Mouse (Mus musculus) ES-E14 (cell line): ENCODE data around the gene Inf2. TPM values are rescaled to one million over a fixed set of nuclear protein-coding genes. Genes with fewer than 3 reads are reported as not detected.

Source experiments
- DNase-seq: peaks from one replicate; pipeline ENCODE4 v3.0.0-alpha.2; 2013; ENCODE audit warnings: low read depth, low spot score
- H3K27ac ChIP-seq: 2 replicates; pipeline ENCODE4 v1.5.1; 2012; ENCODE audit warnings: low read depth, mild to moderate bottlenecking, low read length, moderate library complexity, mixed read lengths; ENCODE audit not compliant: poor library complexity, insufficient read depth, severe bottlenecking
- H3K36me3 ChIP-seq: 2 replicates; pipeline ENCODE4 v1.6.1; 2012; ENCODE audit warnings: mild to moderate bottlenecking, low read length, moderate library complexity, mixed read lengths; ENCODE audit not compliant: control insufficient read depth, poor library complexity, insufficient read depth, severe bottlenecking
- H3K4me1 ChIP-seq, 2 experiments: fragments of 150-350 bp in 1 of 2; sonication (generic) in 1 of 2; 2 replicates each; pipeline ENCODE4 v1.6.1; 2012; ENCODE audit warnings: low read length in 2 of 2, mild to moderate bottlenecking in 1 of 2, mixed read lengths in 1 of 2; ENCODE audit not compliant: control insufficient read depth in 2 of 2, insufficient read depth in 2 of 2, poor library complexity in 1 of 2
- H3K4me3 ChIP-seq, 2 experiments: fragments of 150-350 bp in 1 of 2; sonication (generic) in 1 of 2; 2 replicates each; pipeline ENCODE4 v1.5.1; 2012; ENCODE audit warnings: low read length in 2 of 2, low read depth in 1 of 2, mild to moderate bottlenecking in 1 of 2, mixed read lengths in 1 of 2; ENCODE audit not compliant: insufficient read depth in 1 of 2, poor library complexity in 1 of 2, severe bottlenecking in 1 of 2
- H3K9ac ChIP-seq: 2 replicates; pipeline ENCODE4 v1.6.1; 2012; ENCODE audit warnings: low read depth, mild to moderate bottlenecking, low read length, mixed read lengths; ENCODE audit not compliant: poor library complexity, insufficient read depth, severe bottlenecking
- H3K9me3 ChIP-seq: fragments of 150-350 bp; sonication (generic); 2 replicates; pipeline ENCODE4 v1.6.1; 2012; ENCODE audit warnings: low read depth, mild to moderate bottlenecking, low read length; ENCODE audit not compliant: control insufficient read depth, insufficient read depth
- CHD2 ChIP-seq: IDR thresholded peaks from 2 replicates; pipeline ENCODE4 v1.6.1; 2014; ENCODE audit warnings: mild to moderate bottlenecking, low read depth, low read length, inconsistent platforms
- HCFC1 ChIP-seq: IDR thresholded peaks from 2 replicates; pipeline ENCODE4 v1.6.1; 2012; ENCODE audit warnings: low read length, inconsistent platforms, borderline replicate concordance; ENCODE audit not compliant: insufficient read depth
- MAFK ChIP-seq: IDR thresholded peaks from 2 replicates; pipeline ENCODE4 v1.6.1; 2014; ENCODE audit warnings: mild to moderate bottlenecking, low read depth, low read length, inconsistent platforms; ENCODE audit not compliant: insufficient read depth
- ZC3H11A ChIP-seq: IDR thresholded peaks from 2 replicates; pipeline ENCODE4 v1.6.1; 2012; ENCODE audit warnings: low read depth, mild to moderate bottlenecking, inconsistent platforms, low read length, borderline replicate concordance
- ZNF384 ChIP-seq: IDR thresholded peaks from 2 replicates; pipeline ENCODE4 v1.6.1; 2012; ENCODE audit warnings: low read depth, low read length, inconsistent platforms
- in situ Hi-C, 2 experiments: fragments of 600-800 bp; cut with MboI; formaldehyde crosslinking; loops; one replicate each; pipeline ENCODE4 v1.15.1; 2025; ENCODE audit warnings: low sequenced_read_pairs in 2 of 2, inconsistent platforms in 1 of 2; ENCODE audit not compliant: unreplicated experiment in 2 of 2
- total RNA-seq: library from RNA; depleted of rRNA; stranded (reverse); fragments of 300-350 nt; gene quantifications from 2 replicates; pipeline ENCODE4 v1.2.3, GENCODE M21; 2012

Gene Inf2
- total RNA-seq, 1 experiment: 21.0 TPM

- DNase-seq: no peak
- no peak overlapping the region for H3K9ac ChIP-seq
- H3K9me3 ChIP-seq: no peaks in the 10 kb centered on the region
- H3K27ac ChIP-seq: no peak overlapping the region
- H3K4me3 ChIP-seq: no peak overlapping the region
- in situ Hi-C loops: no loop called here
- H3K36me3 ChIP-seq: no peaks in the 10 kb centered on the region; the same call in 1 of the 2 replicates
- peaks cover 2 to 6% of the 10 kb centered on the region in 2 experiments; a peak in 1 of 4 replicates for H3K4me1 ChIP-seq
- TF ChIP-seq ZNF384 (no peak), HCFC1 (no peak), ZC3H11A (no peak), CHD2 (no peak), MAFK (no peak)
Observed at GRCm38 (mm10) chr12:112585924-112586538, 2.6 kb upstream of the Inf2 start.

GRCm38 (mm10) chr12:112587125-112588124, 1.2 kb upstream of the Inf2 start:
- DNase-seq: no peak
- TF ChIP-seq CHD2: no peak
- no peak for TF ChIP-seq HCFC1
- TF ChIP-seq ZC3H11A: no peak
- TF ChIP-seq MAFK: no peak
- TF ChIP-seq ZNF384: no peak
- no peak overlapping the region for H3K9ac ChIP-seq
- no peak overlapping the region for H3K27ac ChIP-seq
- H3K9me3 ChIP-seq: no peaks in the 10 kb centered on the region
- in situ Hi-C loops: no loop called here
- H3K36me3 ChIP-seq: no peaks in the 10 kb centered on the region; the same call in 1 of the 2 replicates
- H3K4me3 ChIP-seq: no peak overlapping the region; a peak in 1 of 4 replicates
- H3K4me1 ChIP-seq: peaks cover 2 to 6% of the 10 kb centered on the region in 2 experiments; a peak in 1 of 4 replicates

DNA sequence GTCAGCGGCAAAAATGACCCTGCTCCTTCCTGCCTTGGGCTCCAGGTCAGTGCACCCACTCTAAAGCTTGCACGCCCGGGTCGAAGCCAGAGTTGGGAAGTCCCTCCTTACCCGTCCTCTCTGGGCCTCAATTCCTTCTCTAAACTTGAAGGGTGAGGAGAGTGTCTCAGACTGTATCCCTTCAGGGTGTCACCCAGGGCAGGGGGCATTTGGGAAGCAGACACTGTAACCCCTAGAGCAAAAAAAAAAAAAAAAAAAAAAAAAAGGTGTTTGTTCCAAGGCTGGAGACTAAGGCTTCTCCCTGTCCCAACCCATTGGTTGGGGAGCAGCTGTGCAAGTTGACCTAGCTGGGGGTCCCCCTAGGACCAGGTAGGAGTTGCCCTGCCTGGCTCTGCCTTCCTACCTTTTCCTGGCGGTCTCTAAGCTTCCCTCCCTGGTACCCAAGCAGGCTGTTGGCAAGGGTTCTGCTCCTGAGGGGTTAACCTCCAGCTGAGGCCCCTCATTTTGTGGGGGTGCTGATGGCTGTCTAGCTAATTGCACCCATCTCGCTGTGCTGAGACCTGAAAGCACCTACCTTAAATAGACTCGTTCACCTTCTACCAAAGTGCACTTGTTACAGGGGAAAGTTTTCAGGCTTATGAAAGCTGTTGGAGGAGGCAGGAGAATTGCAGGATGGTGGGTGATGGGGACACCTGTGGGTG, 1.1 kb downstream of the Inf2 start:
- no peak overlapping the region for H3K27ac ChIP-seq
- peak overlapping the region; percentile 72; the same call in 1 of the 2 replicates for H3K9ac ChIP-seq
- peak overlapping the region; percentile 77 for H3K4me3 ChIP-seq
- in situ Hi-C loops: no loop called here
- peaks cover 3 to 15% of the 10 kb centered on the region in 2 experiments; a peak in 3 of 4 replicates for H3K4me1 ChIP-seq
- no peak for DNase-seq
- TF ChIP-seq HCFC1: no peak
- TF ChIP-seq ZC3H11A: no peak
- TF ChIP-seq MAFK: no peak
- no peak for TF ChIP-seq CHD2
- no peak for TF ChIP-seq ZNF384
- no peaks in the 10 kb centered on the region; the same call in 1 of the 2 replicates for H3K36me3 ChIP-seq
- no peaks in the 10 kb centered on the region for H3K9me3 ChIP-seq

DNA sequence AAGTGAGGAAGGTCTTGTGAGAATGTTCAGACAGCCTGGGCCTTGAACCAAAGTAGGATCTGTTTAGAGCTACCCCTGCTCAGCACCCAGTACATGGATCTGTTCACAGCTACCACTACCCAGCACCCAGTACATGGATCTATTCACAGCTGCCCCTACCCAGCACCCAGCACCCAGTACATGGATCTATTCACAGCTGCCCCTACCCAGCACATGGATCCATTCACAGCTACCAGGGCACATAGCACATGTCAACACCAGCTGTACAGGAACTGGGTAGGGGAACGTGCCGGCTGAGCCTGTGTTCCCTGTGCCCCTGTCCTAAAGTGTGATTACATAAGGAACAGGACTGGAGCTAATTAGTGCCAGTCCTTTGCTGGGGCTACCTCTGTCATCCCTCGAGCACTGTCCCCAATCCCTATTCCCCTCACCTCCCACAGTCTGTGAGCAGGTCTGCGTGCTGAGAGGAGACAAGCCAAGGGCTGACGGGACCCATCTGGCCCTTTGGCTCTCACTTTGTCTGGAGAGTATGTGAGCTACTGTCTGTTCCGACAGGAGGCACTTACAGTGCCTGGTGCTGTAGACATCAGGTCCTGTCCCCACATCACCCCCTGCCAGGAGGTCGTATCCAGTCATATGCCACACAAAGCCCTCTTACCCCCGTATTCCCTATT, 2.1 kb downstream of the Inf2 start:
- Histone ChIP-seq H3K27ac (no peak overlapping the region), H3K4me3 (no peak overlapping the region), H3K4me1 (peaks cover 6 to 24% of the 10 kb centered on the region in 2 experiments; a peak in 3 of 4 replicates), H3K36me3 (no peaks in the 10 kb centered on the region; the same call in 1 of the 2 replicates), H3K9ac (no peak overlapping the region), H3K9me3 (no peaks in the 10 kb centered on the region)
- in situ Hi-C loops: no loop called here
- no peak for DNase-seq
- TF ChIP-seq HCFC1 (no peak), ZNF384 (no peak)
